Mouse (Mus musculus) forebrain, embryonic 14.5 days (tissue): ENCODE results near the gene Mfap4. TPM values are rescaled to one million over a fixed set of nuclear protein-coding genes. Genes with fewer than 3 reads are reported as not detected.
A peak's percentile ranks its signal among the peaks of the same experiment; 100 is the strongest.

Source experiments
- ATAC-seq: fragments of 200-750 bp; cut with Nextera tagmentation; 2 replicates; pipeline ENCODE4 v1.8.0; 2017; ENCODE audit warnings: mild to moderate bottlenecking, moderate library complexity
- DNase-seq: peaks from one replicate; pipeline ENCODE4 v3.0.0-alpha.2; 2015; ENCODE audit warnings: low spot score
- H3K27ac ChIP-seq: fragments of 300-500 bp; sonication (generic); 2 replicates; pipeline ENCODE4 v1.5.1; 2014; ENCODE audit warnings: low read depth, mild to moderate bottlenecking, control low read depth, low read length, moderate library complexity
- H3K27me3 ChIP-seq: fragments of 300-500 bp; sonication (generic); replicated peaks from 2 replicates; pipeline ENCODE4 v1.6.1; 2014; ENCODE audit warnings: low read length, control low read depth, mixed read lengths; ENCODE audit not compliant: control insufficient read depth, insufficient read depth
- H3K36me3 ChIP-seq: fragments of 300-500 bp; sonication (generic); 2 replicates; pipeline ENCODE4 v1.6.1; 2014; ENCODE audit warnings: low read length, control low read depth; ENCODE audit not compliant: control insufficient read depth, insufficient read depth
- H3K4me1 ChIP-seq: fragments of 300-500 bp; sonication (generic); 2 replicates; pipeline ENCODE4 v1.6.1; 2014; ENCODE audit warnings: antibody characterized with exemption, low read length, control low read depth; ENCODE audit not compliant: control insufficient read depth, insufficient read depth
- H3K4me2 ChIP-seq: fragments of 300-500 bp; sonication (generic); 2 replicates; pipeline ENCODE4 v1.6.1; 2014; ENCODE audit warnings: mild to moderate bottlenecking, control low read depth, low read length
- H3K4me3 ChIP-seq: fragments of 300-500 bp; sonication (generic); 2 replicates; pipeline ENCODE4 v1.5.1; 2014; ENCODE audit warnings: low read depth, low read length, control low read depth
- H3K9ac ChIP-seq: fragments of 300-500 bp; sonication (generic); 2 replicates; pipeline ENCODE4 v1.6.1; 2014; ENCODE audit warnings: mild to moderate bottlenecking, low read length, control low read depth, moderate library complexity
- H3K9me3 ChIP-seq: fragments of 300-500 bp; sonication (generic); replicated peaks from 2 replicates; pipeline ENCODE4 v1.6.1; 2016; ENCODE audit warnings: low read length, control low read depth, mixed read lengths; ENCODE audit not compliant: control insufficient read depth
- WGBS: fragments of 180-500 bp; shearing (Covaris S2); extraction: QIAGEN DNeasy Blood & Tissue Kit; methylation state at CpG from one replicate; pipeline ENCODE4 v1.1.7; 2014; 5-methylcytosine and 5-hydroxymethylcytosine counted together
- polyA plus RNA-seq: library from polyadenylated mRNA; unstranded; fragments of >200 nt; fragmentation: Nextera tagmentation; extraction: Ambion mirVana; gene quantifications from 2 replicates; pipeline ENCODE4 v1.2.1, GENCODE M21; 2014

Mfap4 gene
- polyA plus RNA-seq, 1 experiment from 2014 or later = 65.7 TPM

- ATAC-seq = no peak
- peak overlapping the region; percentile 68 for H3K27ac ChIP-seq
- peak; percentile 66 for DNase-seq
- H3K9me3 ChIP-seq = no peaks in the 10 kb centered on the region
- H3K9ac ChIP-seq = no peak overlapping the region
- H3K4me2 ChIP-seq = 0 out of 2 replicates have a peak overlapping the region, but pooled peaks have one; percentile 46
- WGBS = 41% methylated on average over 2 of the region's 2 CpGs
- H3K27me3 ChIP-seq = no peaks in the 10 kb centered on the region
- H3K4me1 ChIP-seq = peaks cover 37% of the 10 kb centered on the region
- no peak overlapping the region for H3K4me3 ChIP-seq
- H3K36me3 ChIP-seq = peaks cover 50% of the 10 kb centered on the region
Observed at GRCm38 (mm10) chr11:61487401-61487800, 2.2 kb downstream of the Mfap4 start.

DNA sequence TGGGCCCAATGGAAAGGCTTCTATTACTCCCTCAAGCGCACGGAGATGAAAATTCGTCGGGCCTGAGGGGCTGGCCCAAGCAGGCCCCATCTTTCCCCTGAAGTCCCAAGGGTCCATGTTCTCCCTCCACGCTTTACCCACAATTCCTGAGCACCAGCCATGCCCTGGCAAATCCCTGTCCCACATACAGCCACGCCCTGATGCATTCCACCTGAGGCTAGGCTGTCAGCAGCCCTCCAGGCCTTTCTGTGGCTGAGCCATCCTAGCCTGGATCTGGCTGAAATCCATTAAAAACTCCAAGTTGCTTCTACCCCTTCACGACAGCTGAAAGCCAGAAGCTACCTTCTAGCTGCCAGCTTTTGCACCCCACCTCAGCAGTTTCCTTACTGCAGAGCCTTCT is 2.7 kb downstream of the Mfap4 start:
- Histone ChIP-seq H3K9ac (no peak overlapping the region), H3K27ac (peak overlapping the region; percentile 68), H3K9me3 (no peaks in the 10 kb centered on the region), H3K4me1 (peaks cover 43% of the 10 kb centered on the region), H3K27me3 (no peaks in the 10 kb centered on the region), H3K36me3 (peaks cover 54% of the 10 kb centered on the region), H3K4me3 (no peak overlapping the region), H3K4me2 (no peak overlapping the region)
- ATAC-seq (no peak), DNase-seq (no peak)
- 84% methylated on average over 7 of the region's 7 CpGs for WGBS

GRCm38 (mm10) chr11:61489085-61489484 is 3.9 kb downstream of the Mfap4 start:
- no peak for ATAC-seq
- Histone ChIP-seq H3K36me3 (peaks cover 54% of the 10 kb centered on the region), H3K4me3 (no peak overlapping the region), H3K9me3 (no peaks in the 10 kb centered on the region), H3K9ac (no peak overlapping the region), H3K27ac (no peak overlapping the region), H3K4me2 (no peak overlapping the region), H3K4me1 (peaks cover 41% of the 10 kb centered on the region), H3K27me3 (no peaks in the 10 kb centered on the region)
- no peak for DNase-seq
- 95% methylated on average over 2 of the region's 2 CpGs for WGBS

- H3K36me3 ChIP-seq = peaks cover 54% of the 10 kb centered on the region
Observed at GRCm38 (mm10) chr11:61489874-61490273, 4.6 kb downstream of the Mfap4 start.

DNA sequence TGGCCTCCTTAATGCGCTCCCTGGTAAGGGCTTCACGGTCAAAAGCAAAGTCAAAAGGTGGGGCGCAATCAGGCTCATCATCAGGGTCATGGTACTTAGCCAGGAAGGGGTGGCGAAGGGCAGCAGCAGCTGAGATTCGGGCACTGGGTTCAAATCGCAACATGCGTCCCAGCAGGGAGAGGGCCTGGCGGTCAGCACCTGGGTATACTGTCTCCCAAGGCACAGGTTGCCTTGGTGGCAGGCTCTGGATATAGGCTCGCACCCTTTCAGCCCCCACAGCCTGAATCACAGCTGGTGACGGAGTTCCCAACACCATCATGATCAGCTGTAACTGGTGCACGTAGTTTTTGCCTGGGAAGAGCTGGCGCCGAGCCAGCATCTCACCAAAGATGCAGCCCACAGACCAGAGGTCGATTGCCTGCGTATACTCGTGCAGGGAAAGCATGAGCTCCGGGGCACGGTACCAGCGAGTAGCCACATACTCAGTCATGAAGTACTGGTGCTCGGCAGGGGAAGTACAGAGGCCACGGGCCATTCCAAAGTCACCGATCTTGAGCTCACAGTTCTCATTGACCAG is 5.8 kb downstream of the Mfap4 start:
- DNase-seq (no peak), ATAC-seq (no peak)
- Histone ChIP-seq H3K4me2 (no peak overlapping the region), H3K36me3 (peaks cover 54% of the 10 kb centered on the region), H3K27me3 (no peaks in the 10 kb centered on the region), H3K27ac (no peak overlapping the region), H3K9me3 (no peaks in the 10 kb centered on the region), H3K4me3 (no peak overlapping the region), H3K4me1 (peaks cover 24% of the 10 kb centered on the region), H3K9ac (no peak overlapping the region)
- WGBS = 88% methylated on average over 22 of the region's 22 CpGs

More at GRCm38 (mm10) chr11:61489874-61490273, 4.6 kb downstream of the Mfap4 start:
- Histone ChIP-seq H3K27ac (no peak overlapping the region), H3K4me2 (no peak overlapping the region), H3K4me3 (no peak overlapping the region), H3K4me1 (peaks cover 35% of the 10 kb centered on the region), H3K9ac (no peak overlapping the region; the same call in 1 of the 2 replicates), H3K9me3 (no peaks in the 10 kb centered on the region), H3K27me3 (no peaks in the 10 kb centered on the region)
- DNase-seq = no peak
- WGBS = 91% methylated on average over 8 of the region's 8 CpGs
- no peak for ATAC-seq

- H3K4me2 ChIP-seq = peak overlapping the region; percentile 74
- WGBS = 80% methylated on average over 12 of the region's 12 CpGs
- peaks cover 48% of the 10 kb centered on the region for H3K36me3 ChIP-seq
- peaks cover 13% of the 10 kb centered on the region for H3K4me1 ChIP-seq
- no peaks in the 10 kb centered on the region for H3K9me3 ChIP-seq
- H3K27ac ChIP-seq = no peak overlapping the region
- ATAC-seq = no peak
- DNase-seq = no peak
- peak overlapping the region; percentile 92 for H3K4me3 ChIP-seq
- H3K9ac ChIP-seq = peak overlapping the region; percentile 95
- H3K27me3 ChIP-seq = no peaks in the 10 kb centered on the region
Observed at GRCm38 (mm10) chr11:61492749-61493401, 7.6 kb downstream of the Mfap4 start.

DNA sequence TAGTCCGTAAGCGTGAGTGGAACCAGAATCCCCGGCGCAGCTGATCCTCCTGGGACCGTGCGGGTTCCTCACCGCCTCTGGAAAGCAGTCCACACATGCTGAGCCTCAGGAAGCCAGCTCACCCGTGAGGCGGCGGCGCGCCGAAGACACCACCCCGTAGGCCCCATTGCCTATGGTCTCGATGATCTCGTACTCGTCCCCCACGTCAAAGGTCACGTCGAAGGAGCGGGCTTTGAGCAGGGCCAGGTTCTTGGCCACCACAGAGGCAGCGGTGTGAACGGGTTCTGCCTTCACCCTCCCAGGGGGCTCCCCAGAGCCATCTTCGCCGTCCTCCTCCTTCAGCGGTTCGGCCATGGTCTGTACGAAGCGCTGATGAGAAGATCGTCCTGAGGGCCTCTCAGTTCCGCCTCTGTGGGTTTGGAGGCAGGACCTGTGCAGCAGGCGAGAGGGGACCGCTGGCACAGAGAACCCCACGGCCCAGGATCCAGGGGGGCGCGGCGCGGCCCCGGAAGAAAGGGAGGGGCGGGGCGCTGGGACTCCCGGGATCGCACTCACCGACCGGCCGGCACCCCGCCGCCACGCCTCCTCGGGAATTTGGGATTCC is 8.4 kb downstream of the Mfap4 start:
- ATAC-seq = peak; percentile 63
- peak; percentile 39 for DNase-seq
- Histone ChIP-seq H3K9ac (peak overlapping the region; percentile 95), H3K36me3 (peaks cover 41% of the 10 kb centered on the region), H3K27ac (peak overlapping the region; percentile 92), H3K27me3 (no peaks in the 10 kb centered on the region), H3K4me3 (peak overlapping the region; percentile 92), H3K4me2 (peak overlapping the region; percentile 74), H3K9me3 (no peaks in the 10 kb centered on the region), H3K4me1 (peaks cover 9% of the 10 kb centered on the region)
- 1% methylated on average over 44 of the region's 50 CpGs for WGBS

- under 1% methylated on average over 62 of the region's 62 CpGs for WGBS
- Histone ChIP-seq H3K9me3 (no peaks in the 10 kb centered on the region), H3K36me3 (peaks cover 33% of the 10 kb centered on the region), H3K27me3 (no peaks in the 10 kb centered on the region), H3K4me1 (peaks cover 9% of the 10 kb centered on the region), H3K4me3 (peak within 1 kb of the TSS; percentile 92), H3K27ac (peak within 1 kb of the TSS; percentile 92), H3K4me2 (peak within 1 kb of the TSS; percentile 74), H3K9ac (peak within 1 kb of the TSS; percentile 95)
- ATAC-seq (peak; percentile 97), DNase-seq (peak; percentile 100)
Observed at GRCm38 (mm10) chr11:61494129-61494997, 9.1 kb downstream of the Mfap4 start, which contains the start of gene Mapk7. Gene Mapk7 (minus strand): TSS chr11:61494406.
